ENCODE assay signal across 23 mouse cellular contexts in genomic region chr1:59403831-59404547, GRCm38 (mm10).
DNase-seq lines count a peak whose midpoint lies in the region; ATAC-seq lines count a peak whose summit lies in the region.
"Had no signal": no experiment of that assay in that cellular context is flagged by ENCODE, and none has a peak within 500 bp of the region (broad histone marks: within the 10 kb centered on the region; RNA-seq: fewer than 3 reads in every experiment).

No protein-coding gene starts in this region.

- no peak overlapping the region for H3K9ac ChIP-seq in forebrain, embryonic 11.5 days (ENCODE audit: low read length)
- H3K9ac ChIP-seq: embryonic facial prominence, embryonic 12.5 days; forebrain, embryonic 13.5 days; forebrain, postnatal 0 days; heart, embryonic 15.5 days; hindbrain, embryonic 13.5 days had no signal

- H3K27ac ChIP-seq in forebrain, embryonic 10.5 days: peak overlapping the region; percentile 41; the same call in 1 of the 2 replicates
- no peak overlapping the region for H3K27ac ChIP-seq in forebrain, embryonic 11.5 days (ENCODE audit: low read depth, low read length)
- H3K27ac ChIP-seq: embryonic facial prominence, embryonic 12.5 days; forebrain, embryonic 13.5 days; gastrocnemius, adult 2 months; heart, embryonic 15.5 days; hindbrain, embryonic 13.5 days; hindbrain, postnatal 0 days had no signal

- no peak overlapping the region for H3K4me3 ChIP-seq in forebrain, embryonic 10.5 days
- H3K4me3 ChIP-seq in forebrain, embryonic 11.5 days (ENCODE audit: low read depth, low read length): no peak overlapping the region
- H3K4me3 ChIP-seq: embryonic facial prominence, embryonic 12.5 days; forebrain, embryonic 13.5 days; gastrocnemius, adult 2 months; heart, embryonic 15.5 days; hindbrain, embryonic 13.5 days had no signal

- 89% methylated on average over 9 of the region's 9 CpGs for WGBS in forebrain, embryonic 10.5 days
- WGBS in forebrain, embryonic 11.5 days: 86% methylated on average over 9 of the region's 9 CpGs

- no peak for DNase-seq in forebrain, embryonic 10.5 days (ENCODE audit: extremely low spot score, low spot score)
- DNase-seq in forebrain, embryonic 11.5 days (ENCODE audit: low spot score): no peak
- peak; percentile 61 for DNase-seq in cerebellum, adult 11-12 months
- peak; percentile 48 for DNase-seq in cerebellum, adult 8-10 months
- DNase-seq in cerebellum, postnatal 36 days: peak; percentile 35 to 38
- DNase-seq in yolk sac, embryonic 10.5 days (ENCODE audit: low spot score): no peak
- DNase-seq: adrenal gland, postnatal 36 days; forebrain, postnatal 0 days; gastrocnemius, adult 2 months; gastrocnemius, postnatal 25 days; heart, adult 11 months; heart, postnatal 14 days; kidney, adult 18-20 months had no signal

- H3K4me2 ChIP-seq in forebrain, embryonic 11.5 days (ENCODE audit: low read depth, low read length, severe bottlenecking): no peak overlapping the region
- H3K4me2 ChIP-seq: embryonic facial prominence, embryonic 12.5 days; forebrain, embryonic 13.5 days; heart, embryonic 11.5 days; heart, embryonic 15.5 days; hindbrain, embryonic 13.5 days had no signal

- H3K27me3 ChIP-seq in forebrain, embryonic 10.5 days (ENCODE audit: poor library complexity, severe bottlenecking): peaks cover 28% of the 10 kb centered on the region
- H3K27me3 ChIP-seq in forebrain, embryonic 11.5 days (ENCODE audit: control insufficient read depth, insufficient read depth, low read length): no peaks in the 10 kb centered on the region
- H3K27me3 ChIP-seq: CH12.LX; embryonic facial prominence, embryonic 12.5 days; forebrain, embryonic 13.5 days; hindbrain, embryonic 13.5 days; Patski had no signal

- no peaks in the 10 kb centered on the region for H3K36me3 ChIP-seq in forebrain, embryonic 10.5 days (replicated peaks)
- no peaks in the 10 kb centered on the region for H3K36me3 ChIP-seq in forebrain, embryonic 11.5 days (ENCODE audit: control insufficient read depth, insufficient read depth, low read length)
- H3K36me3 ChIP-seq: embryonic facial prominence, embryonic 12.5 days; heart, embryonic 15.5 days; hindbrain, embryonic 13.5 days had no signal

- peaks cover 40% of the 10 kb centered on the region for H3K4me1 ChIP-seq in forebrain, embryonic 10.5 days
- no peaks in the 10 kb centered on the region for H3K4me1 ChIP-seq in forebrain, embryonic 11.5 days (replicated peaks; ENCODE audit: control insufficient read depth, insufficient read depth, low read length)
- H3K4me1 ChIP-seq: embryonic facial prominence, embryonic 12.5 days; forebrain, embryonic 13.5 days; heart, embryonic 15.5 days; hindbrain, embryonic 13.5 days had no signal

- no peaks in the 10 kb centered on the region for H3K9me3 ChIP-seq in forebrain, embryonic 10.5 days
- no peaks in the 10 kb centered on the region for H3K9me3 ChIP-seq in forebrain, embryonic 11.5 days (ENCODE audit: control insufficient read depth, low read length)
- H3K9me3 ChIP-seq: embryonic facial prominence, embryonic 12.5 days; forebrain, embryonic 13.5 days; heart, embryonic 15.5 days; hindbrain, embryonic 13.5 days had no signal

- no peak for ATAC-seq in forebrain, embryonic 11.5 days (replicated peaks; ENCODE audit: low FRiP score)
- no peak for ATAC-seq in frontal cortex, adult (ENCODE audit: low TSS enrichment)
- ATAC-seq: activated CD4-positive, CD25-positive, alpha-beta regulatory T cell, adult 4 months; forebrain, embryonic 13.5 days; forebrain, postnatal 0 days; hindbrain, postnatal 0 days; Patski had no signal

Comparison
In these comparisons a context has a peak if more than half of its experiments do, and no peak if none do; other contexts are left out.
1. DNase-seq: peak in cerebellum, adult 11-12 months (single experiment), cerebellum, adult 8-10 months (single experiment) and cerebellum, postnatal 36 days (2 of 2); none in forebrain, embryonic 10.5 days (single experiment), forebrain, embryonic 11.5 days (single experiment) and yolk sac, embryonic 10.5 days (single experiment).